Mouse (Mus musculus): ENCODE results near the gene Nr2f2.

GRCm38 (mm10) chr7:70342771-70343170 is 23.8 kb downstream of the Nr2f2 start:
- no peak for TF ChIP-seq POLR2A (IDR thresholded peaks at IDR 0.05; ENCODE audit: borderline replicate concordance, insufficient read depth, low read length)
- no peak for TF ChIP-seq CTCF (IDR thresholded peaks at IDR 0.05; ENCODE audit: borderline replicate concordance, insufficient read depth, low read depth, low read length)
